Mouse (Mus musculus): ENCODE measurements around the gene Rab11fip5.

Rab11fip5 gene

DNA sequence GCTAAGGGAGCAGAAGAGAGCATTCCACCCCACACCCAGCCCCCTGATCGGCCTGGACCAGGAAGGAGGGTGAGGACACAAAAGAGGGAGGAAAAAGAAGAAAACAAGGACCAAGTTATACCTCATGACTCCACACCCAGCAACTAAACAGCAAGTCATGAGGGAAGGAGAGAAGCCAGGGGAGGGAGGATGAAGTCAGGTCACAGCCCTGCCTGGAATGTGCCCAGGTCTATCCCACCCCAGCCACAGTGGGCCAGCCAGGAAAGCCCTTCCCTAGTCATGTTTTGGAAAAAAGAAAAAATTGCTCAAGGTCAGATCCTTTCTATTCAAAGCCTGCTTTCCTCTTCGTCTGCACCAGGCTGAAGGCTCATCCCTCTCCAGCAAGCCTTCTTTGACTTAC lies 1.9 kb downstream of the Rab11fip5 start:
- no peak for DNase-seq

DNA sequence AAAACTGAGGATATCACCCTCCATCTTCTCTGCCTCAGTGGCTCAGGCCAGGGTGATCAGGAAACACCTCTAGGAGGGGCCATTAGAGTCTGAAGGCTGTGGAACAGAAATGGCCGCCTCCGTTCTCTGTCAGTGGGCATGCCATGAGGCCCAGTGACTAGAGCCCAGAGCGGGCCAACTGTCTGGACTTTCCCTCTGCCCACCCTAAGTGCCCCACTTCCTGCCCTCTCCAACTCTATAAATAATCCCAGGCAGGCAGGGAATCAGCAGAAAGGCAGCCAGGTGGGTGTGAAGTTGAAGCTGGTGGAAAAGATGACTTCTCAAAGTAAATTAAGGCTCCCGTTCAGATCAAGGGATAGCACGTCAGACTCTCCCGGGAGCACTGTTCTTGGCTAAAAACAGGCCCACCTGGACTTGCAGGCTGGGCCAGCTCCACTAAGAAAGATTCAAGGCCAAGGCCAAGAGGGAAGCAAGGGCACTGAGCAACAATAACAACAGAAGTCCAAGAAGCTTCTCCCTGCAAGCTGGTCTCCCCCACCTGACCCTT lies 2.5 kb downstream of the Rab11fip5 start:
- DNase-seq, result no peak

DNA sequence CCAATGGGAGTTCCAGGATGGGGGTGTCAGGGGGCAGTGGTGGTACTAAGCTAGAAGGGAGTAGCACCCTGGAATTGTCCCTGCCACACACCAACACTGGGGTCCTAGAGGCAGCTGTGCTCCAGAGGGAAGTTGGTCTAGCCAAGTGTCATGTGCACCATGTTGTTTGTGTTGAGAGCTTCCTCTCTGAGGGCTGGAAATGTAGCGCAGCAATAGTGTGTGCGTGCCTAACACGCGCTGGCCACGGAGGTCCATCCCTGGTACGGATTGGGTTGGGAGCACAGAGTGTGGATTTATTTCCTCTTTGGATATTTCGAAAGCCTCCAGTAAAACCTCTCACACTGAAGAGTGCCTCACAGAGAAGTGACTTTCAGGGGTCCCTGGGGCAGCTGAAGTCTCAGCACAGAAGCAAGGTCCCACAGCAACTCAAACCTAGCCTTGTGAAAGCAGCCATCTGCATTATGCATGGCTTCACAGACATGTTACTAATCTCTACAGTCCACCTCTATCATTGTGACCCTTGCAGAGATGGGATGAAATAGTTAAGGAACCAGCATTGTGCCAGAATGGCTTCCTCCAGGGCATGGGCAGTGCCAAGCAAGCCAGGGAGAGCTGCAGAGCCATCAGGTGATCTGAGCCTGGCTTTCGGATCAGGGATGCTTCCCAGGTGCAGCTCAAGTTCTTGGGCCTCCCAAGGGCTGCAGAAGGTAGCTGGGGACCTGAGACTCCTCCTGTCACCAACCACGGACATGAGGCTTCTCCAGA lies 3.6 kb downstream of the Rab11fip5 start:
- no peak for DNase-seq

DNA sequence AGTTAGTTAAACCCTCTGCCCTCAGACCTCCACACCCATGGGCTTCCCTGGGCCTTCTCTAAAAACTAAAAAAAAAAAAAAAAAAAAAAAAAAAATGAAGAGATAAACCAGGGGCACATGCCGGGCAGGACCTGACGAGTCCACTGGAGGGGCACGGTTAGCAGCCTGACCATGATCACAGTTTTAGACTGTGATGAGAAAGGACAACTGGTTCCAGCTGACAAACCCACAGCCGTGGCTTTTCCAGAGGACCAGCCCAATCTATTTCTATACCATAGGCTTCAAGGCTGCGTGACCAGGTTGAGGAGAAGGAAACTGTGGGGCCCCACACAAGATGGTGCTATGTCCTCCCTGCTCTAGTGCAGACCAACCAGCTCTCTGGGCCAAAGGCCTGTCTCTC lies 4.4 kb downstream of the Rab11fip5 start:
- DNase-seq, result no peak

DNA sequence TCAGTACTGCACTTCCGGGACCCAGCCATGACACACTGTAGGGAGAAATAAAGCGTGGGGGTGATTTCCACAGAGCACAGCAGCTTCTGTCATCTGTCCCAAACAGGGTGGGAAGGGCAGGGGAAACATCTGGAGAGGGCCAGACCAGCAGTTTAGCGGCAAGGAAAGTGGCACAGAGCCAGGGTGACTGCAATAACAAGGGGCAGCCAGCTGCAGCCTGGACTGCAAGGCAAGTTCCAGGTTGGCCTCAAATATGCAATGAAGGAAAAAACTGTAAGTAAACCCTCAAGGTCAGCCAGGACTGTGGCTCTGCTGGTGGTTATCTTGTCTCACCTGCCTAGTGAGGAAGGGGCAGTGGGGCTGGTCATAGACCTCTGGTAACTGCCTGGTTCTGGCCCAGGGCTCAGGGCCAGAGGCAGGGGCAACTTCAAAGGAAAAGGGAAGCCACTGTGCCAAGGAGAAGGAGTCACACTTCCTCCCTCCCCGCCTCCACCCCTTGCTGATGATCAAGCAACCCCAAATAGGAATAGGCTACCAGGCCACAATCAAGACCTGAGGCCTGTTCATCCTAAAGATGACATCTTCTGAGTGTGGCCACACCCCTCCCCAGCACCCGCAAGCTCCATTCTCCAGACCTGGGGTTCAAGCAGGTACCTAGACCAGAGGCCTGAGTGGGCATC lies 5.1 kb downstream of the Rab11fip5 start:
- peak; percentile 60 to 73 for DNase-seq

DNA sequence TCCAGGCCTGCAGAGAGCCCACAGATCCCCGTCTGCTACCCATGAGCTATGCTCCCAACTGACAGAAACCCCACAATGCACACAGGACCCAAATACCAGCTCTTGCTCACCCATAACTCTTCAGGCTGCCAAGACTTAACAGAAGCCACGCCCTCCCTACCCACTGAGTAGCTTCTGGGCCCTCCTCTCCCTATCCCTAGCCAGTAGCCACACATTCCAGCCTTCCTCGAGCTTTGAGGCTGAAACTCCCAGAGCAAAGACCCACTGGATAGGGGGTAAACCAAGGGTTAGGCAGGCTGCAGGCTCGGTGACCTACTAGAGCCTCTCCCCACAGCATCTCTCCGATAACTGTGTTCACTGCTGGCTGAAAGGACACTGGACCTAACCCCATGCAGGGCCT lies 5.7 kb downstream of the Rab11fip5 start:
- DNase-seq, result peak in 1 of 2 experiments; percentile 67

DNA sequence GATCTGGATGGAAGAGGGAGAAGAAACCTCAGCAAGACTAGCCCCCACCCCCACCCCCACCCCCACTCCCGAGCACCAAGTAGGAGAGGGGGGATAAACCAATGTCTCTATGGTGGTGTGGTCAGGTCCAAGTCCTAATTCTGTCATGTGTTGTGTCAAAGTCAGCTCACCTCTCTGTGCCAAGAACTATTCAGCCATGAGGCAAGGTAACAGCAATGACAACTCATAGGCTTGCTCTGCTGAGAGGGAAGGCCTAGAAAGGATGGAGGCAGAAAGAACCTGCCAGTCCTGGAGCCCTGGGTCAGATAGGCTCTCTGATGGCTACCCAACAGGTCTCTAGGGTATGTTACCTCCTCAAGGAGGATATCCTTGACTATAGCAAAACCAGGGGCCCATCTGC lies 6.3 kb downstream of the Rab11fip5 start:
- no peak for DNase-seq

DNA sequence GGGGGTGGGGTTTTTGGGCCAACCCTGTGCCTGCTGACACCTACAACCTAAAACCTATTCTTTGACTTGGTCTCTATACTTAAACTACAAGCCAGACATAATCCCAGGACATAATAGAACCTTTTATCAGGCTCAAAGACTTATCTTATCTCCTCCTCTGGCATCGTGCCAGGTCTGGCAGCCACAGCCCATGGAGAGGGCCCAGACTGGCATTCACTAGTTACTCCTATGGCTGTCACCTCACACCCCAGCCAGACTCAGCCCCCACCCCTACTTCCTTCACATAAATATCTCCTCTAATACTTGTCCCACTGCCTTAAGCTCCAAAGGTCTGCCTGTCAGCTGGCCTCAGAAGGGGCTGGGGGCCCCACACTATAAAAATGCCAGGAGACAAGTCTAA lies 8.0 kb downstream of the Rab11fip5 start:
- DNase-seq, result no peak

DNA sequence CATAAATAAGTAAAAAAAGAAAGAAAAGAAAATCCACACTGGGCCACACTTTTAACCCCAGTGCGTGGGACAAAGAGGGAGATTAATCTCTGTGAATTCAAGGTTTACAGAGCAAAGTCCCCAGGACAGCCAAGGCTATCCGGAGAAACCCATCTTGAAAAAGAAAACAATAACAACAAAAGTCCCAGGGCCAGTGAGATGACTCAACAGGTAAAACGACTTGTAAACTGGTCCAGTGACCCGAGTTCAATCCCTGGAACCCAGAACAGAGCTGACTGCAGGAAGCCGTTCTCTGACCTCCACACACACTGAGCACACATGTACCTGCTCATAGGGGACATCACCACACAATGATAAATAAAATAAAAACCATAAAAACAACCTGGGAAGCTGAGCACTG lies 10.0 kb downstream of the Rab11fip5 start:
- DNase-seq, result no peak

DNA sequence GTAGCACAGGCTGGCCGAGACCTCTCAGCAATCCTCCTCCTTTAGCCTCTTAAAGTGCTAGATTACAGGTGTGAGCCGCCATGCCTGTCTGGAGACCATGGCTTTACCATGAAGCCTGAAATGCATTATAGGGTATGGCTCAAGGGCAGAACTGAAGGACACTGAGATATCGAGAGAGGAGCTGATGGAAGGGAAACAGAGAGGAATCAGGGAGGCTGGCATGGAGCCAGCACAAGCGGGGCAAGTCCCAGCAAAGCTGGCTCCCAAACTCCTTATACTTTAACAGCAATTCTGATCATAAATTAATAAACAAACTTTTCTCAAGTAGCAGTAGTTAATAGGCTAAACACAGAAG lies 10.6 kb downstream of the Rab11fip5 start:
- no peak for DNase-seq

DNA sequence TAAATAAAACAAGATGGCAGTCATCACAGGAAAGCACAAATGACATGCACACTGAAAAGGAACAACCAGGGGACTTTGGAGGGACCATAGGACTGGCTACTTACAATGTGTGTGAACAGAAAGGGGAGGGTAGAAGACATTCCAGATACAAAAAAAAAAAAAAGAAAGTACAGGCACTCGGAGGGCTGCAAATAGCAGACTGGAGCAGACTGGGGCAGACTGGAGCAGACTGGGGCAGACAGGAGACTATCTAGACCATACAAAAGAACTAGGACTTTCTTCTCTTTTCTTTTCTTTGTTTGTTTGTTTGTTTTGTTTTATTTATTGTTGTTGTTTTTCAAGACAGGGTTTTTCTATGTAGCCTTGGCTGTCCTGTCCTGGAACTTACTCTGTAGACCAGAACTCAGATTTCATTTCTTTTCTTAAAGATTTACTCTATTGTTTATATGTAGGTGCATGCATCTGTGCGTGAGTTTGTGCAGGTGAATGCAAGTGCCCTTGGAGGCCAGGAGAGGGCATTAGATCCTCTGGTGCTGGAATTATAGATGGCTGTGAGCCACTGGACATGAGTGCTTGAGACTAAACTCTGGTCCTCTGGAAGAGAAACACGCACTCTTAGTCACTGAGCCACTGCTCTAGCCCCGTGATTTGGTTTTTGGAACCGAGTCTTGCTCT lies 11.1 kb downstream of the Rab11fip5 start:
- no peak for DNase-seq

DNA sequence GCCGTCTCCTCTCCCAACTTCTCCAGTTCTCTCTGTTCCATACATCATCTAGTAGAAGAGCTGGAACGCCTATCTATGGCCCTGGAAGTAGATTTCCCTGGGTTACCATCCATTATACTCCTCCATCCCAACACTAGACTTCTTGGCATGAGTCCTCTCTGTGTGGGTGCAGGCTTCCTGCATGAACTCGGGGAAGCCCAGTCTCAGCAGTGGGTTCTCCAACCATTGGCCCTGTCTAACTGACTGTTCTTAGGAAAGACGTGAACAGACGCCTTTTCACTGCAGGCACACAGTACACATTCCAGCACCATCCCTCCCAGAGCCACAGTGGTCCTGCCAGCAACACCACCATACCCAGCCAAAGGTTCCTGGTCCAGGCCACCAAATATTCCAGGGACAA lies 11.8 kb downstream of the Rab11fip5 start:
- no peak for DNase-seq

DNA sequence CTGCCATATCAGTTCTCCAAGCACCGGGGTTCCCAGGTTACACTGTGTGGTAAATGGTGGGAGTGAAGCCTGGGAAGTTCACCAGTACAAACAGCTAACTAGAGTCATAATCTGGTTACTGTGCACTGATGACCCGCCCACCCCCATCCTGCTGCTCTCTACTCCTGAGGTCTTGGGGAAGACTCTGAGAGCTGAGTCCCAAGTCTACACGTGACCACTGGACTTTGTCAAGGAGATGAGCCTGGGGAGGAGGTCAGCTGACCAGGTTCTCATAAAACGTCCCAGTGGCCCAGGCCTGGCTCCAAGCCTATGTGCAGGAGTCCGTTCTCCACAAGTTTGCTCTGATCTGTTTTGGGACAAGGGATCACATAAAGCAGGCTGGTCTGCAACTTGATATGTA lies 14.1 kb downstream of the Rab11fip5 start:
- DNase-seq, result peak; percentile 93

DNA sequence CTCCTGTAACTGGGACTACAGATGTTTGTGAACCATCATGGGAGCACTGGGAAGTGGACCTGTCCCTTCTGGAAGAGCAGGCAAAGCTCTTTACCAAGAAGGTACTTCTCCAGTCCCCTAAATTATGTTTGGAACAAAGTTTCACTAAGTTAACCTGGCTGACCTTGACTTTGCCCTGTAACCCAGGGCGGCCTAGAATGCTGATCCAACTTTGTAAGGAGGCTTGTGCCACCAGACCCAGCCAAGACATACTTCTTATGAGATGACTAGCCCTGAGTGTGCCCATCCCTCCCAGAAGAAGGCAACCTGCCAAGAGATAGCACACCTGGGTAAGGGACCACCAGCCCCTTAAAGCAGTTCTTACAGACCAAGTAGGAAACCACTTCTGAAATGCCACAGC lies 15.6 kb downstream of the Rab11fip5 start:
- peak in 1 of 2 experiments; percentile 60 for DNase-seq

DNA sequence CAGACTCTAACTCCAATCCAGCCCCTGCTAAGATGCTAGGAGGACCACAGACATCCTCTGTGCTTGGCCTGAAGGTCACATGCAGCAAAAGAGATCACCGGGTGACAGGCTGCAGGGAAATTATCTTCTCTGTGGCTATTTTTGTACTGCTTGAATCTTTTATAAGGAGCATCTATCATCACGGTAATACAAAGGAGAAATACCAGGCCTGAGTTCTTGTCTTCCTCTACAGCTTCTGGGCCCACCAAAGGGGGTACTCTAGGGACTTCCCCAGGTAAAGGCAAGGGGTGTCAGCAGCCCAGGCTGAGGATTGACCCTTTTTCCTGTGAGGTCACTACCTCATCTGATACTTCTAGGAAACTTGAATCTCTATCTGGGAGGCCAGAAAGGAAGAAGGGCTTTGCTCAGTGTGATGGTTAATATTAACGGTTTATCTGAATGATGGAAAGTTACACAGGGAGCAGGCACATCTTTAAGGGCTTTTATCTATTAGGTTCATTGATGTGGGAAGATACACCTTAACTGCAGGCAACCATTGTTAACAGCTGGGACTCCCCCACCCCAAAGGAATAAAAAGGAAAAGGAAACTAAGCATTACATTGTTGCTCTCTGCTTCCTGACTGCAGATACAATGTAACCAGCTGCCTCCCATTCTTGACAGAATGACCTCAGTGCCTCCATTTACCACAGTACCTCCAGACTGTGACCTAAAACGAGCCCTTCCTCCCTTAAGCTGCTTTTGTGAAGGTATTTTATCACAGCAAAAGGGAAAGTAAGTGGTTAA lies 17.6 kb downstream of the Rab11fip5 start:
- no peak for DNase-seq

DNA sequence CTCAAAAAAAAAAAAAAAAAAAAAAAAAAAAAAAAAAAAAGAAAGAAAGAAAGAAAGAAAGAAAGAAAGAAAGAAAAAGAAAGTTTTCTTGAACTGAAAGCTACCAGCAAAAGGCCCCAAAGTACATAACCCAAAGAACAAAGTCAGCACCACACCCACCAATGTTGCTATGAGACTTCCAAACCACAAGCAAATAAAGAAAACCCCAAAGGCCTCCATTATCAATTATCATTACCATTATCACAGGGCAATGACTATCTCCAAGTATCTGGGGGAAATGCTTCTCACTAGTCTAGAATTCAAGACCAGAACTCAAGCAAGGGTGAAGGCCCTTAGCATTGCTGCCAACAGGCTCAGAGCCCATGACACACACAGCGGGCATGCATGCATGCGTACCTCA lies 18.7 kb downstream of the Rab11fip5 start:
- no peak for DNase-seq

DNA sequence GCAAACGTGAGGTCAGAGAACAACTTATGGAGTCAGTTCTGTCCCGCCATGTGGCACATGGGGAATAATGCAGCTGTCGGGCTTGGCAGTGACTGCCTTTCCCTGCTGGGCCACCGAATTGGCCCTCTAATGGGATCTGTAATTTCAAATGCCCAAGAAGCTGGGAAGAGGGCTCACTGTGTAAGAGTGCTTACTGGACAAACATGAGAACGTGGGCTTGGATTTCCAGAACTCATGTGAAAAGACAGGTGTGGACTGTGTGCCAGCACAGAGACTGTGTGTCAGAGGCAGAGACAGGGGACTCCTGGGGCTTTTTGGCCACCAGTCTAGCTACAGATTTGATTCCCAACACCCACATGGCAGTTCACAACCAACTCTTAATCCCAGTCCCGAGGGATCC lies 19.7 kb downstream of the Rab11fip5 start:
- no peak for DNase-seq

DNA sequence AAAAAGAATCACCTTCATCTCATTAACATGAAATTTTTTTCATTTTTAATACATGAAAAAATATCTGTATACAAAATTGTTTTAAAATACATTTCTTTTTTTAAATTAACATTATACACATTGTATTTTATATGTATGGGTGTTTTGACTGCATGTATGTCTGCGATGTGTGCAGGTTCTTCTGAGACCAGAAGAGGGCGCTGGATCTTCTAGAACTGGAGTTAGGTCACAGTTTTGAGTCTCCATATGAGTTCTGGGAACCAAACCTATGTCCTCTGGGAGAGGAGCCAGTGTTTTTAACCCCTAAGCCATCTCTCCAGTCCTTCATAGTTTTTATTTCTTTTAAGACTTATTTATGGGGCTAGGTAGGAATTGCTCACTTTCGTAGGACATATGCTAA lies 20.7 kb downstream of the Rab11fip5 start:
- no peak for DNase-seq

DNA sequence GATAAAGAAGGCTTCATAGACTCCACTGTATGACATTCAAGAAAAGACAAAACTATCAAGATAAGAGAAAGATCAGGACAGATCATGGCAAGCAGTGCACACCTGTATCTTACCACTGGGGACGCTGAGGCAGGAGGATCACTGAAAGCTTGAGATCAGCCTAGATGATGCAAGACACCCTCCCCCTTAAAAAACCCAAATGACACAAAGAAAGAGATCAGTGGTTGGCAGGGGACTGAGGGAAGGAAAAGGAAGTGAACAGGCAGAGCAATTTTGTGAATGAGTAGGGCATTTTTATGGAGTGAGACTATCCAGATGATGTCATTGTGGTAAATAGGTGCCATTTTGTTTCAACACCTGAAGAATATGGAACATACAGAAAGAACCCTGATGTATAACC lies 24.3 kb downstream of the Rab11fip5 start:
- DNase-seq, result no peak

DNA sequence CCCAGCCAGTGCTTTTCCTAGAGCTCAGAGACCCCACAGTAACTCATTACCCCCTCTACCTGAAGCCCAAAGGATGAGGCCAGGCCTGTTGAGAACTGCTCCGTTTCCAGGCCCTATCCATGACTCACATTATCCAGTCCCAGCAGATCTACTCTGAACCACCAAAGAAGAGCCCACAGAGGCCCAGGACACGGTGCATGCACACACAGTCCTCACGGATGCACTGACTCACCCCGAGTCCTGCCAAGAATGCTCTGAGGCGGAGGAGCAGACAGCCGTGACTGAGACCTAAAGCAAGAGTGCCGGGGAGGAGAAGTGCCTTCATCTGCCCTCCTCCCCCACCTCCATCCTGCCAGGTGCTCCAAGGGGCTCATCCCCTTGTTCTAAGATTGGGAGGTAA lies 25.2 kb downstream of the Rab11fip5 start:
- peak in 1 of 2 experiments; percentile 61 for DNase-seq

DNA sequence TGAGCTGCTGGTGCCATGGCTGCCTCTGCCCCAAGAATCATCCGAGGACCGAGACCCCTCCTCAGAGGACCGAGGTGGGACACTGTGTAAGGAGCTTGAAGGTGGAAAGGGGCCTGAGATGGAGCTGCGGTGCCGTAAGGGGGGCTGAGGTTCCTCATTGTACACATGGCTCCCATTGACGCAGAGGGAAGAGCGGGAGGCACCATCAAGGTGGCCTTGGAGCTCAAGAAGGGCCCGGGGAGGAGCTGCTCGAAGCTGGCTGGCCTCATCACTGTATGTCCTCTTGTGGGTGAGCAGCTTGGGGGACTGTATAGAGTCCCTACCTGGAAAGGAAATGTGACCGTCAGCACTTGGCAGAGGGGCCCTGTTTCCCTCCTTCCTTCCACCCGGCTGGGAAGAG lies 26.3 kb downstream of the Rab11fip5 start:
- no peak for DNase-seq

DNA sequence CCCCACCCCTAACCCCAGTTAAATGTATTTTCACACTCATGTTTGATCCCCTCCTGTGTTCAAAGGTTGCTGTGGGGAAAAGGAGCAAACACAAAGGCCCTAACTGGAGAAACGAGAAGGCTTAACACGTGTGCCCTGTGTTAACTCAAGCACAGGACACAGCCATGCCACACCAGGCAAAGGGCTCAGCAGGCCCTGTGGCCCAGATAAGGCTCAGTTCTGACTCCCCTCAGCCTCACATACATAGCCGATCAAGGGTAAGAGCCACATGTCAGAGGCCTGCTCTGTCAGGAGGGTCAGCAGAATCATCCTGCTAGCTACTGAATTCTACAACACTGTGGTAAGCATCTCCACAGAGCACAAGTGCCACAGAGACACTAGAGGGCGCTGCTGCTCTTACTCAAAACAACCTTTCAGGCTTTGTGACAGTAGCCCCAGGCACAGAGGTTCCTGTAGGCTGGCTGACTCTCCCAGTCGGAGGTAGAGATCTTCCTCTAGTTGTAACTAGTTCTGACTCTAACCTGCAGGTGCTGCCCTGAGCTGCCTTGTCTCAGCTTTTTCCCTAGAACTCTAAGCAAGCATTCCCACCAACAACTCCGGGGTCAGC lies 28.3 kb downstream of the Rab11fip5 start:
- peak; percentile 85 to 90 for DNase-seq

DNA sequence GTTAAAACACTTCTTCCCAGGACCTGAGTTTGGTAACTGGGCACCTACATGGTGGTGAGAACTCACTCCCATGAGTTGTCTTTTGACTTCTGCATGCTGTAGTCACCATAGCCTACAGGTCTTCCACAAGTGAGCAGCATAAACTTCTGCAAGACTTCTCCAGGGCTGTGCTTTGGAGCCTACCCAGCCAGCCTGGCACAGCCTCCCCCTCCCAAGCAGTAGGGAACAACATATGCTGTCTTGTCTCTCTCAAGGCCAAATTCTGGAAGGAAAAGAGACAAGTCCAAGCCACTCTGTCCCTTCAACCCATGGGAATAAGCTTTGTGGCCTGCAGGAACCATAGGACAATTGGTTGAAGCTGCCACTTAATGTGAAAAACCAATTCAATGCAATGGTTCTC lies 29.5 kb downstream of the Rab11fip5 start:
- no peak for DNase-seq
